Mouse (Mus musculus): ENCODE data around the gene Rap1a. TPM values are rescaled to one million over a fixed set of nuclear protein-coding genes. Genes with fewer than 3 reads are reported as not detected.
"Not testable (repeated sequence)": the region's sequence is repeated elsewhere in the genome, so short reads cannot be mapped to it uniquely, and the experiment has no call there.

Gene Rap1a
- polyA plus RNA-seq, 1 experiment = 6.9 TPM

DNA sequence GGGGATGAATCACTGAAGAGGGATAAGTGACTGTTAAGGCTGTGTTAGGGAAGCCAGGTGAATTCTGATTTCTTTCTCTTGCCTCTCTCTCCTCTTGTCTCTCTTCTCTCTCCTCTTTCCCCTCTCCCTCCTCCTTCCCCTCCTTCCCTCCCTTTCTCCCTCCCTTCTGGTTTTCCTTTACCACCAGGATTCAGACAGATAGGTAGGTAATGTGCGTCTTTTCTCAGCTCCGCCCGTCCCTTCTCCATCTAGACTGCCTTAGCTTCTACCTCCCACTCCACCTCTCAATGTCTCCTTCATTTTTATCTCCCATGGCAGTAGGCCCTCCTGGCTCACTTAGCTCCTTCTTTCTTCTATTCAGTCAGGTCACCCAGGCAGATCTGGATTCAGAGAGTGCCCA lies 95.6 kb downstream of the Rap1a start:
- H3K27ac ChIP-seq (ENCODE audit: control insufficient read depth, insufficient read depth, low read depth, low read length) = no peak overlapping the region
- TF ChIP-seq CTCF (IDR thresholded peaks at IDR 0.05; ENCODE audit: control insufficient read depth, insufficient read depth, insufficient replicate concordance, low read depth, low read length) = no peak
- no peak for TF ChIP-seq POLR2A (IDR thresholded peaks at IDR 0.05; ENCODE audit: control insufficient read depth, low read depth, low read length)

DNA sequence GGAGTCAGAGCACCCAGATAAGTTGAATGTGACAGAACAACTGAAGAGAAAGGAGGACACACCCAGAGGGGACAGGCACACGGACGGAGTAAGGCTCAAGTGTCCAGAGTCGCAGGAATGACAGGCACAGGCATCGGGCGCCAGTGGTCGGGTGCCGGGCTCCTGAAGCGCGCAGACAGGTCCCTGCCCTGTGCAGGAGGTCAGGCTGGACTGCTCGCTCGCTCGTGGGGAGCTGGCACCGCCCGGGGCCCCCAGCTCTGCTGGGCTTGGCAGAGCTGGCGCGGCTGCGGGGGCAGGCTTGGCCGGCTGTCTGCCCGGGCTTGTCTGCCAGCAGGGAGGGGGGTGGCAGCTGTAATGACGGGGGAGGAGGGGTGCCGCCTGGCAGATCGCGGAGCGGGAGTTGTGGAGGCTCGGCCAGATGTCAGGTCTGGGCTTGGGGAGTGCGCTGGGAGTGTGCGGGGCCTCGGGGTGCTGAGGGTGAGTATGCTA lies 96.0 kb downstream of the Rap1a start:
- peak overlapping the region; percentile 84 for H3K4me3 ChIP-seq (ENCODE audit: control insufficient read depth, low read depth, low read length)
- H3K27me3 ChIP-seq (ENCODE audit: control insufficient read depth, insufficient read depth, low read length) = no peaks in the 10 kb centered on the region
- TF ChIP-seq POLR2A (IDR thresholded peaks at IDR 0.05; ENCODE audit: control insufficient read depth, low read depth, low read length) (no peak), CTCF (IDR thresholded peaks at IDR 0.05; ENCODE audit: control insufficient read depth, insufficient read depth, insufficient replicate concordance, low read depth, low read length) (no peak)
- H3K4me1 ChIP-seq (ENCODE audit: control insufficient read depth, insufficient read depth, low read length) = peaks cover 14% of the 10 kb centered on the region
- no peak overlapping the region for H3K27ac ChIP-seq (ENCODE audit: control insufficient read depth, insufficient read depth, low read depth, low read length)
- H3K36me3 ChIP-seq (ENCODE audit: control insufficient read depth, insufficient read depth, low read length) = no peaks in the 10 kb centered on the region

More for the DNA sequence above, 95.6 kb downstream of the Rap1a start:
- H3K27me3 ChIP-seq (ENCODE audit: control insufficient read depth, insufficient read depth, low read length) = no peaks in the 10 kb centered on the region
- H3K4me1 ChIP-seq (ENCODE audit: control insufficient read depth, insufficient read depth, low read length) = peaks cover 14% of the 10 kb centered on the region
- H3K36me3 ChIP-seq (ENCODE audit: control insufficient read depth, insufficient read depth, low read length) = no peaks in the 10 kb centered on the region
- H3K4me3 ChIP-seq (ENCODE audit: control insufficient read depth, low read depth, low read length) = no peak overlapping the region

DNA sequence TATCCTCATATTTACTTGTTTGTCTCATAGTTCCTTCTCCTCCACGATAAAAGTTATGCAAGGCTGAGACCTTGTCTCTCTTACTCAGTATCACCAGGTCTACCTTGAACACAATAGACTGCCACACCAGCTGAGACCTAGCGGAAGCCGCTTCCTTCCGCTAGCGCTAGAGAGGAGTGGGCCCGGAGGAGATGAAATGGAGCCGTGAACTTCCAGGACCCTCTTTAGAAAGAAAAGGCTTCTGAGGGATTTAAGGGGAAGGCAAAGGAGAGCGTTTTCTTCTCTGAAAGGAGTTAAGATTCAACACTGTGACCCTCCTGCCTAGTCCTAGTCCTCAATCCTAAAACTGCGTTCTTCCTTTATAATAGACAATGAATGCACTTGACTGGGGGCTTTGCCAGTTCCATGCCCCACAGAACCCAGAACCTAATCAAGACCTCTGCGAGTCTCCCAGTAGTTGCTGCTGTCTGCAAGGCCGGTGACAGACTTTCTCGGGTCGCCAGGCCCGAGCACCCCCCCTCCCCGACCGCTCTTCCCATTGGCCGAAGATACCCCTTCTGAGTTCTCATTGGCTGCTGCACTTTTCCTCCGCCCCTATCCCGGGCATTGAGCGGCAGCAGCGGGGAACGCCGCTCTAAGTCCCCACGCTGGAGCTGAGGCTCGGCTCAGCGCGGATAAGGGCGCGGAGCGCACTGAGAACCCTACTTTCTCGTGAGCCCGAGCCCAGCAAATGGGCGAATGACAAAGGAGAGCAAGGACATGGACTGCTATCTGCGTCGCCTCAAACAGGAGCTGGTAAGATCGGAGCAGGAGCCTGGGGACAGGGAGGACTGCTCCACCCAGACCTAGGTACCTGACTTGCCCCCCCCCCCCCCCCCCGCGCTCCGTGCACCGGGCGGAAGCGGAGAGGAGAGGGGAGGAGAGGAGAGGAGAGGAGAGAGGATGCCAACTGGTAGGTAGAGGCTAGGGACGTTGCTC lies 96.8 kb downstream of the Rap1a start, which contains the start of gene Inka2:
TSS of gene Inka2 (plus strand) at position 569 of the 978 bp plus-strand sequence.
- Histone ChIP-seq H3K36me3 (ENCODE audit: control insufficient read depth, insufficient read depth, low read length) (no peaks in the 10 kb centered on the region), H3K27ac (ENCODE audit: control insufficient read depth, insufficient read depth, low read depth, low read length) (no peak within 1 kb of the TSS), H3K27me3 (ENCODE audit: control insufficient read depth, insufficient read depth, low read length) (no peaks in the 10 kb centered on the region), H3K4me3 (ENCODE audit: control insufficient read depth, low read depth, low read length) (peak within 1 kb of the TSS; percentile 84), H3K4me1 (ENCODE audit: control insufficient read depth, insufficient read depth, low read length) (peaks cover 14% of the 10 kb centered on the region)
- TF ChIP-seq POLR2A (IDR thresholded peaks at IDR 0.05; ENCODE audit: control insufficient read depth, low read depth, low read length) (no peak), CTCF (IDR thresholded peaks at IDR 0.05; ENCODE audit: control insufficient read depth, insufficient read depth, insufficient replicate concordance, low read depth, low read length) (no peak)

DNA sequence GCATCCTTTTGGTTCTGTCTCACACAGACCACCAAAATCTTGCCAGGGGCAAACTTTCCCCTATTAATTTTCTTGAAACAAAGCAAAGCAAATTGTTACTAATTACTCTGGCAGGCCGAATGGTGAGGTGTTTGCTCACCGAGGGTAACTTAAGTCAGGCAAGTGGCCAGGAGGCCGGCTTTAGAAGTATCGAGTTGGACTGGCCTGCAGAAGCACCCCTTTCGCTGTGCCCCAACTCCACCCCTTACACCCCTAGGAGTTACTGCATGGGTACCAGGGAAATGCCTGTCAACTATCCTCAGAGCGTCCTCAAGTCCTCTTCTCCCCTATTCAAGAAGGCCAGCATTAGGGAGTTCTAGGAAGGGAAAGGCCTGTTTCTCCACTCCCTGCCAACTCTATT lies 97.6 kb downstream of the Rap1a start:
- Histone ChIP-seq H3K4me1 (ENCODE audit: control insufficient read depth, insufficient read depth, low read length) (peaks cover 14% of the 10 kb centered on the region), H3K27me3 (ENCODE audit: control insufficient read depth, insufficient read depth, low read length) (no peaks in the 10 kb centered on the region), H3K27ac (ENCODE audit: control insufficient read depth, insufficient read depth, low read depth, low read length) (no peak overlapping the region), H3K36me3 (ENCODE audit: control insufficient read depth, insufficient read depth, low read length) (no peaks in the 10 kb centered on the region), H3K4me3 (ENCODE audit: control insufficient read depth, low read depth, low read length) (no peak overlapping the region)
- no peak for TF ChIP-seq POLR2A (IDR thresholded peaks at IDR 0.05; ENCODE audit: control insufficient read depth, low read depth, low read length)
- TF ChIP-seq CTCF (IDR thresholded peaks at IDR 0.05; ENCODE audit: control insufficient read depth, insufficient read depth, insufficient replicate concordance, low read depth, low read length) = no peak

DNA sequence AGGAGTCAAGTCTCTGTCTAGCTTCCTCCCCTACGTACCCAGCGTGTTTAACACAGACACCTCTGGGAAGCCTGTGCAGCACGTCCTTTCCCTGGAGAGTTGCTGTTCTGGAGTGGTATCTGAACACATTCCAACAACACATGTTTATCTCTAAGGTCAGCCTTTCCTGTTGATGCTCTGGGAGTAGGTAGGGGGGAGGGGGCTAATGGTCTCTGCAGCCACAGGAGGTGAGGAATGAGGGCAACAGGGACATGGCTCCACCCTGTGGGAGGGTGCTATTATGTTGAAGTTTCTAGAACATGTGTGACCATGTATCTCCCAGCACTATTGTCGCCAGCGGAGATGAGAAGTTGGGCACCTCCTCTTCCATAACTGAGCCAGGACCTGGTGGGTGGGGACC lies 99.7 kb downstream of the Rap1a start:
- Histone ChIP-seq H3K27me3 (ENCODE audit: control insufficient read depth, insufficient read depth, low read length) (no peaks in the 10 kb centered on the region), H3K27ac (ENCODE audit: control insufficient read depth, insufficient read depth, low read depth, low read length) (no peak overlapping the region), H3K4me1 (ENCODE audit: control insufficient read depth, insufficient read depth, low read length) (peaks cover 14% of the 10 kb centered on the region), H3K36me3 (ENCODE audit: control insufficient read depth, insufficient read depth, low read length) (no peaks in the 10 kb centered on the region), H3K4me3 (ENCODE audit: control insufficient read depth, low read depth, low read length) (no peak overlapping the region)
- TF ChIP-seq CTCF (IDR thresholded peaks at IDR 0.05; ENCODE audit: control insufficient read depth, insufficient read depth, insufficient replicate concordance, low read depth, low read length) = no peak
- TF ChIP-seq POLR2A (IDR thresholded peaks at IDR 0.05; ENCODE audit: control insufficient read depth, low read depth, low read length) = no peak

DNA sequence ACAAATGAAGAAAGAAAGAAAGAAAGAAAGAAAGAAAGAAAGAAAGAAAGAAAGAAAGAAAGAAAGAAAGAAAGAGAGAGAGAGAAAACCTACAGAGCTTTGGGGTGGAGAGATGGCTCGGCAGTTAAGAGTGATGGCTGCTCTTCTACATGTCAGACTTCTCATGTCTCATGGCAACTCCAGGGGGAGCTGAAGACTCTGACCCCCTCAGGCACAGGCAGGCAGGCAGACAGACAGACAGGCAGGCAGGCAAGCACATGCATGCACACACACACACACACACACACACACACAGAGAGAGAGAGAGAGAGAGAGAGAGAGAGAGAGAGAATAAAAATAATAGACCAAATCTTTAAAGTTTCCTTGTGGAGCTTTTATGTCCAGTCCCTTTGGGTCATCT lies 100.3 kb downstream of the Rap1a start:
- H3K4me1 ChIP-seq (ENCODE audit: control insufficient read depth, insufficient read depth, low read length) = peaks cover 14% of the 10 kb centered on the region
- H3K27ac ChIP-seq (ENCODE audit: control insufficient read depth, insufficient read depth, low read depth, low read length); H3K36me3 ChIP-seq (ENCODE audit: control insufficient read depth, insufficient read depth, low read length); H3K27me3 ChIP-seq (ENCODE audit: control insufficient read depth, insufficient read depth, low read length); H3K4me3 ChIP-seq (ENCODE audit: control insufficient read depth, low read depth, low read length): not testable (repeated sequence)

DNA sequence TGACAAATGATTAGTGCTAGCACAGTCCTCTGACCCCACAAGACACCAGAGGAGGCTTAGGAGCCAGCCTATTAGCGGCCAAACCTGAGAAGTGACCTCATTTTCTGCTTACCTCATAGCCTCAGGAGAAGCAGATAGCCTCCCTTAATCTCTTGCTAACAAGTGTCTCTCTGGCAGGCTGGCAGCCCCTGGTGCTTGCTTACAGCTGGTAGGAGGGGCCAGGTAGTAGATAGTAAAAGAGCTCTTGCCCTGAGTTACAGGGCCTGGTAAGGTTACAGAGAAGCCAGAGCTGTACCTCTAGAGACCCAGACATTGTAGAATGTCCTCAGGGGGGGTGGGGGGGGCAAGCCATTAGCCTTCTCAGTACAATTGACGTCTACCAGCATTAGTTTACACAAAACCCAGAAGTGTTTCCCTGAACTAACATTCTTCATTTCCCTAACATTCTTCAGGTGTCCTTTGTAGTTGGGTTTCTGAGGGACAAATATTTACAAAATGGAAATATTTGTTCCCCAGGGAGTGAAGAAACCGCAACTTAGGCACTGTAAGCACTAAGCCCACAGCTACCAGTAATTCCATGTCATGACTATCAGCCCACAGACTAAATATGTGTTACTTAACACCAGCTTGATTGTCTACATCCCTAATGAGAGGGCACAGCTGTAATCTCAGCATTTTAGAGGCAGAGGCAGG lies 101.7 kb downstream of the Rap1a start:
- Histone ChIP-seq H3K27ac (ENCODE audit: control insufficient read depth, insufficient read depth, low read depth, low read length) (no peak overlapping the region), H3K4me1 (ENCODE audit: control insufficient read depth, insufficient read depth, low read length) (peaks cover 4% of the 10 kb centered on the region), H3K27me3 (ENCODE audit: control insufficient read depth, insufficient read depth, low read length) (no peaks in the 10 kb centered on the region), H3K4me3 (ENCODE audit: control insufficient read depth, low read depth, low read length) (no peak overlapping the region), H3K36me3 (ENCODE audit: control insufficient read depth, insufficient read depth, low read length) (no peaks in the 10 kb centered on the region)
- no peak for TF ChIP-seq POLR2A (IDR thresholded peaks at IDR 0.05; ENCODE audit: control insufficient read depth, low read depth, low read length)

Measured in testis, adult 2 months (tissue).